Mouse (Mus musculus): ENCODE results near the gene Trpd52l3. TPM values are rescaled to one million over a fixed set of nuclear protein-coding genes. Genes with fewer than 3 reads are reported as not detected.
A peak's percentile ranks its signal among the peaks of the same experiment; 100 is the strongest.
"Not testable (repeated sequence)": the region's sequence is repeated elsewhere in the genome, so short reads cannot be mapped to it uniquely, and the experiment has no call there.

Gene Trpd52l3
- polyA plus RNA-seq, 1 experiment from 2014 or later: not detected

GRCm38 (mm10) chr19:30014331-30014730 lies 10.7 kb downstream of the Trpd52l3 start:
- no peak for ATAC-seq (ENCODE audit: insufficient number of reproducible peaks, insufficient read depth, low FRiP score, low read depth)
- Histone ChIP-seq H3K9ac (replicated peaks; ENCODE audit: low read depth, low read length) (no peak overlapping the region), H3K27ac (ENCODE audit: low read length) (no peak overlapping the region), H3K27me3 (ENCODE audit: control insufficient read depth, insufficient read depth, low read length) (no peaks in the 10 kb centered on the region), H3K9me3 (ENCODE audit: control insufficient read depth, low read depth, low read length) (no peaks in the 10 kb centered on the region), H3K36me3 (ENCODE audit: control insufficient read depth, insufficient read depth, low read length) (no peaks in the 10 kb centered on the region), H3K4me1 (ENCODE audit: control insufficient read depth, insufficient read depth, low read length) (no peaks in the 10 kb centered on the region), H3K4me2 (replicated peaks; ENCODE audit: low read depth, low read length) (no peak overlapping the region), H3K4me3 (ENCODE audit: low read depth, low read length) (no peak overlapping the region)
- 77% methylated on average over 3 of the region's 3 CpGs for WGBS

GRCm38 (mm10) chr19:30016156-30016555 lies 12.6 kb downstream of the Trpd52l3 start:
- Histone ChIP-seq H3K36me3 (ENCODE audit: control insufficient read depth, insufficient read depth, low read length) (no peaks in the 10 kb centered on the region), H3K4me1 (ENCODE audit: control insufficient read depth, insufficient read depth, low read length) (no peaks in the 10 kb centered on the region), H3K4me3 (ENCODE audit: low read depth, low read length) (no peak overlapping the region), H3K4me2 (replicated peaks; ENCODE audit: low read depth, low read length) (no peak overlapping the region), H3K9me3 (ENCODE audit: control insufficient read depth, low read depth, low read length) (no peaks in the 10 kb centered on the region), H3K9ac (replicated peaks; ENCODE audit: low read depth, low read length) (no peak overlapping the region), H3K27ac (ENCODE audit: low read length) (no peak overlapping the region), H3K27me3 (ENCODE audit: control insufficient read depth, insufficient read depth, low read length) (no peaks in the 10 kb centered on the region)
- ATAC-seq (ENCODE audit: insufficient number of reproducible peaks, insufficient read depth, low FRiP score, low read depth): no peak
- WGBS: 50% methylated on average over 6 of the region's 6 CpGs

GRCm38 (mm10) chr19:30023419-30023818 lies 19.8 kb downstream of the Trpd52l3 start:
- WGBS: 94% methylated on average over 10 of the region's 10 CpGs
- ATAC-seq (ENCODE audit: insufficient number of reproducible peaks, insufficient read depth, low FRiP score, low read depth): not testable (repeated sequence)

GRCm38 (mm10) chr19:30029002-30029710 lies 25.6 kb downstream of the Trpd52l3 start:
- H3K9ac ChIP-seq (replicated peaks; ENCODE audit: low read depth, low read length): peak overlapping the region; percentile 100; the same call in 1 of the 2 replicates
- no peaks in the 10 kb centered on the region for H3K9me3 ChIP-seq (ENCODE audit: control insufficient read depth, low read depth, low read length)
- H3K4me1 ChIP-seq (ENCODE audit: control insufficient read depth, insufficient read depth, low read length): peaks cover 15% of the 10 kb centered on the region; the same call in 1 of the 2 replicates
- ATAC-seq (ENCODE audit: insufficient number of reproducible peaks, insufficient read depth, low FRiP score, low read depth): no peak
- WGBS: 49% methylated on average over 11 of the region's 11 CpGs
- no peak overlapping the region for H3K27ac ChIP-seq (ENCODE audit: low read length)
- H3K27me3 ChIP-seq (ENCODE audit: control insufficient read depth, insufficient read depth, low read length): no peaks in the 10 kb centered on the region
- peak overlapping the region; percentile 69 for H3K4me2 ChIP-seq (replicated peaks; ENCODE audit: low read depth, low read length)
- no peak overlapping the region for H3K4me3 ChIP-seq (ENCODE audit: low read depth, low read length)
- H3K36me3 ChIP-seq (ENCODE audit: control insufficient read depth, insufficient read depth, low read length): no peaks in the 10 kb centered on the region; the same call in 1 of the 2 replicates

More at GRCm38 (mm10) chr19:30023419-30023818, 19.8 kb downstream of the Trpd52l3 start:
- H3K4me2 ChIP-seq (replicated peaks; ENCODE audit: low read depth, low read length); H3K9me3 ChIP-seq (ENCODE audit: control insufficient read depth, low read depth, low read length); H3K27me3 ChIP-seq (ENCODE audit: control insufficient read depth, insufficient read depth, low read length); H3K4me3 ChIP-seq (ENCODE audit: low read depth, low read length); H3K36me3 ChIP-seq (ENCODE audit: control insufficient read depth, insufficient read depth, low read length); H3K9ac ChIP-seq (replicated peaks; ENCODE audit: low read depth, low read length); H3K4me1 ChIP-seq (ENCODE audit: control insufficient read depth, insufficient read depth, low read length); H3K27ac ChIP-seq (ENCODE audit: low read length): not testable (repeated sequence)

GRCm38 (mm10) chr19:30029894-30030635 lies 26.5 kb downstream of the Trpd52l3 start, which contains the start of gene Uhrf2:
TSS of gene Uhrf2 (plus strand) at chr19:30030513.
- Histone ChIP-seq H3K4me2 (replicated peaks; ENCODE audit: low read depth, low read length) (peak within 1 kb of the TSS; percentile 73), H3K4me3 (ENCODE audit: low read depth, low read length) (peak within 1 kb of the TSS; percentile 99), H3K36me3 (ENCODE audit: control insufficient read depth, insufficient read depth, low read length) (no peaks in the 10 kb centered on the region; the same call in 1 of the 2 replicates), H3K4me1 (ENCODE audit: control insufficient read depth, insufficient read depth, low read length) (peaks cover 16% of the 10 kb centered on the region; the same call in 1 of the 2 replicates), H3K27ac (ENCODE audit: low read length) (peak within 1 kb of the TSS; percentile 97), H3K9me3 (ENCODE audit: control insufficient read depth, low read depth, low read length) (no peaks in the 10 kb centered on the region), H3K9ac (replicated peaks; ENCODE audit: low read depth, low read length) (peak within 1 kb of the TSS; percentile 100), H3K27me3 (ENCODE audit: control insufficient read depth, insufficient read depth, low read length) (no peaks in the 10 kb centered on the region)
- WGBS: 2% methylated on average over 73 of the region's 74 CpGs
- ATAC-seq (ENCODE audit: insufficient number of reproducible peaks, insufficient read depth, low FRiP score, low read depth): peak; percentile 95

GRCm38 (mm10) chr19:30030636-30031467 lies 27.3 kb downstream of the Trpd52l3 start:
- Histone ChIP-seq H3K36me3 (ENCODE audit: control insufficient read depth, insufficient read depth, low read length) (no peaks in the 10 kb centered on the region; the same call in 1 of the 2 replicates), H3K27ac (ENCODE audit: low read length) (peak overlapping the region; percentile 97), H3K27me3 (ENCODE audit: control insufficient read depth, insufficient read depth, low read length) (no peaks in the 10 kb centered on the region), H3K9me3 (ENCODE audit: control insufficient read depth, low read depth, low read length) (no peaks in the 10 kb centered on the region), H3K9ac (replicated peaks; ENCODE audit: low read depth, low read length) (peak overlapping the region; percentile 100), H3K4me2 (replicated peaks; ENCODE audit: low read depth, low read length) (peak overlapping the region; percentile 73), H3K4me3 (ENCODE audit: low read depth, low read length) (peak overlapping the region; percentile 99), H3K4me1 (ENCODE audit: control insufficient read depth, insufficient read depth, low read length) (peaks cover 16% of the 10 kb centered on the region; the same call in 1 of the 2 replicates)
- WGBS: under 1% methylated on average over 73 of the region's 92 CpGs
- peak; percentile 42 for ATAC-seq (ENCODE audit: insufficient number of reproducible peaks, insufficient read depth, low FRiP score, low read depth)

- Histone ChIP-seq H3K9me3 (ENCODE audit: control insufficient read depth, low read depth, low read length) (no peaks in the 10 kb centered on the region), H3K4me1 (ENCODE audit: control insufficient read depth, insufficient read depth, low read length) (peaks cover 16% of the 10 kb centered on the region; the same call in 1 of the 2 replicates), H3K9ac (replicated peaks; ENCODE audit: low read depth, low read length) (peak overlapping the region; percentile 100), H3K4me3 (ENCODE audit: low read depth, low read length) (peak overlapping the region; percentile 99), H3K4me2 (replicated peaks; ENCODE audit: low read depth, low read length) (peak overlapping the region; percentile 73), H3K27ac (ENCODE audit: low read length) (peak overlapping the region; percentile 97; the same call in 1 of the 2 replicates), H3K27me3 (ENCODE audit: control insufficient read depth, insufficient read depth, low read length) (no peaks in the 10 kb centered on the region), H3K36me3 (ENCODE audit: control insufficient read depth, insufficient read depth, low read length) (no peaks in the 10 kb centered on the region; the same call in 1 of the 2 replicates)
- 2% methylated on average over 7 of the region's 7 CpGs for WGBS
- no peak for ATAC-seq (ENCODE audit: insufficient number of reproducible peaks, insufficient read depth, low FRiP score, low read depth)
These were observed 27.9 kb downstream of the Trpd52l3 start for GRCm38 (mm10) chr19:30031468-30031931.
